Mouse (Mus musculus): ENCODE results near the gene Ssna1. TPM values are rescaled to one million over a fixed set of nuclear protein-coding genes. Genes with fewer than 3 reads are reported as not detected.
"Not testable (repeated sequence)": the region's sequence is repeated elsewhere in the genome, so short reads cannot be mapped to it uniquely, and the experiment has no call there.

Ssna1 gene
- total RNA-seq, 2 experiments from 2014 or later, result 69.1 to 70.1 TPM

DNA sequence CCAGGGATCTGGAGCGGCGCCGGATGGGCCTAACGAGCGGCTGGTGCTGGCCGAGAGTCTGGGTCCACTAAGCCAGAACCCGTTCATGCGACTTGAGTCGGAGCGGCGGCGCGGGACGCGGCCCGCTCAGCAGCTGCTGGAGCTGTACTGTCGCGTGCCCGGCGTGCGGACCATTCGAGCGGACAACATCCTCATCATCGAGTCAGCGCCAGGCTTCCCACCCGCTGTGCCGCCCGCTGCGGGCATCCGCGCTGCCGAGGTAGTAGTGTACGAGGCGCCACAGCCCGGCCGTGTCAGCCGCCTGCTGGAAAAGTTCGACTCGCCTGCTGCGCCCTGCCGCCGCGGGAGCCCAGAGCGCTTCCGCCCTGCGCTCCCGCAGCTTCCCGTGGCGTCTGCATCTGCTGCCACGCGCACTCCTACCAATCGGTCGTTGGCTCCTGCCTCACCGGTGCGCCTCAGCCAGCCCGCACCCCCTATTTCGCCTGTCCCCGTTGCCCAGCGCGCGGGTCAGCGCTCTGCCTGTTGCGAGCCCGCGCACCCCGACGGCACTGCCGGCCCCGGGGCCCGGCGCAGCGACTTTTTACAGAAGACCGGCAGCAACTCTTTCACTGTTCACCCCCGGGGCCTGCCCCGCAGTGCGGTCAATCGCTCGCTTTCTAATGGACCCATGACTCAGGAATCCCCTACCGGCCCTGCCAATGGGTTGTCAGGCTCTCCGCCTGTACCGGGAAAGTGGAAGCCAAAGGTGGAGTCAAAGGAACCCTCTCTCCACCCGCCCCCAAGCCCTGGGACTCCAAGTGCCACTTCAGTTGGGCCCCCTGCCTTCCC is 9.2 kb downstream of the Ssna1 start:
- no peak for DNase-seq (ENCODE audit: low spot score in 2 of 2)

DNA sequence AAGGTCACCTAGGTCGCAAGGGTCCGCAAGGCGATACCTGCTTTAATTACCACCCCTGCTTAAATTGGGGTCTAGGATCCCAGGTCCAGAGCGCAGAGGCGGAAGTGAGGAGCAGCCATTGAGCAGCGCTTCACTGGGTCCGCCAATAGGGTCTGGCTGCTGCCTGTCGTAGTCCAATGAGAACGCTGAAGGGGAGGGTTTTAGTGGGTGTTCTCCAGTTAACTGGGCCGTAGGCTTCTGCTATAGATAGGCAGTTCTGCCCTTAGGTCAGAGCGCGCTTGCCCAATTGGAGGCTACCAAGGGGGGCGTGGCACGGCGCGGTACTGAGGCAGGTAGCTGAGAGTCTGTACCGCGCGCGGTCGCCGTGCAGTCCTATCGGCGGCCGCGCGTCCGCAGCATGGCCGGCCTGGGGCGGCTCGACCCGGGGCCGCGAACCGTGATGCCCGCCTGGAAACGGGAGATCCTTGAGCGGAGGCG is 9.9 kb downstream of the Ssna1 start, which contains the start of gene Tprn:
Gene Tprn (plus strand): TSS at position 328 of the 477 bp plus-strand sequence.
- peak; percentile 86 to 97 for DNase-seq (ENCODE audit: low spot score in 2 of 2)

DNA sequence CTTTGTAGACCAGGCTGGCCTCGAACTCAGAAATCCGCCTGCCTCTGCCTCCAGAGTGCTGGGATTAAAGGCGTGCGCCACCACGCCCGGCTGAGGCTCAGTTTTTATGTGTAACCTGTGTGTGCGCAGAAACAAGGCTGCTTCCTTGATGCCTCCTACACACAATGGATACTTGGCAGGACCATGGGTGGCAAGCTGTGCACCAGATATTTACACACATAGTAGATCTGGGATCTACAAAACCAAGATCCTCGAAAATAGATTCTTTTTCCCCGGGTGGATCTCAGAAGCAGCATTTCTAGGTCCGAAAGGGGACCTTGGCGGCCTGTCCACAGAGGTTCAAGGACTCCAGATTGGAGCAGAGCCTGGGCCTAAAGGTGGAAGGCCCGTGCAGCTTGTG is 10.4 kb downstream of the Ssna1 start:
- peak in 1 of 2 experiments; percentile 53 for DNase-seq (ENCODE audit: low spot score in 2 of 2)

DNA sequence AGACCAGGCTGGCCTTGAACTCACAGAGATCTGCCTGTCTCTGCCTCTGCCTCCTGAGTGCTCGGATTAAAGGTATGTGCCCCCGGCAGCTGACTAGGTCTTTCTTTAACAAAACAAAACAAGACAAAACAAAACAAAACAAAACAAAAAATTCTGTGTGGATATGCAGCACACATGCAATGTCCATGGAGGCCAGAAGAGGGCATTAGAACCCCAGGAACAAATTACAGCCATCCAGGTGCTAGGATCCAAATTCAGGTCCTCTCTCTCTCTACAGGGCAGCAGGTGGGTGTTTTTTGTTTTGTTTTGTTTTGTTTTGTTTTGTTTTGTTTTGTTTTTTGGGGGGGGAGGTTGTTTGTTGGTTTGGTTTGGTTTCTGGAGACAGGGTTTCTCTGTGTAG is 13.4 kb downstream of the Ssna1 start:
- DNase-seq (ENCODE audit: low spot score in 2 of 2), result no peak

DNA sequence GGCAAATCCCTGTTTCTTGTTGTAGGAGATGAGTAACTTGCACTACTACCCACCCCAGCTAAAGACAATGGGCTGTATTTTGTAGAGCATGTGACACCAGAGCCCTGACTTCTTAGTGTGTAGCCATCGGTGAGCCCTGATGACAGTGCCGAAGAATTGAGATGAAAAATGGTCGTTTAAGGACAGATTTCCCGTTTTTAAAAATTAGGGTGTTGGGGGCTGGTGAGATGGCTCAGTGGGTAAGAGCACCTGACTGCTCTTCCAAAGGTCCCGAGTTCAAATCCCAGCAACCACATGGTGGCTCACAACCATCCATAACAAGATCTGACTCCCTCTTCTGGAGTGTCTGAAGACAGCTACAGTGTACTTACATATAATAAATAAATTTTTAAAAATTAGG is 15.0 kb downstream of the Ssna1 start:
- DNase-seq (ENCODE audit: low spot score in 2 of 2), result not testable (repeated sequence)

DNA sequence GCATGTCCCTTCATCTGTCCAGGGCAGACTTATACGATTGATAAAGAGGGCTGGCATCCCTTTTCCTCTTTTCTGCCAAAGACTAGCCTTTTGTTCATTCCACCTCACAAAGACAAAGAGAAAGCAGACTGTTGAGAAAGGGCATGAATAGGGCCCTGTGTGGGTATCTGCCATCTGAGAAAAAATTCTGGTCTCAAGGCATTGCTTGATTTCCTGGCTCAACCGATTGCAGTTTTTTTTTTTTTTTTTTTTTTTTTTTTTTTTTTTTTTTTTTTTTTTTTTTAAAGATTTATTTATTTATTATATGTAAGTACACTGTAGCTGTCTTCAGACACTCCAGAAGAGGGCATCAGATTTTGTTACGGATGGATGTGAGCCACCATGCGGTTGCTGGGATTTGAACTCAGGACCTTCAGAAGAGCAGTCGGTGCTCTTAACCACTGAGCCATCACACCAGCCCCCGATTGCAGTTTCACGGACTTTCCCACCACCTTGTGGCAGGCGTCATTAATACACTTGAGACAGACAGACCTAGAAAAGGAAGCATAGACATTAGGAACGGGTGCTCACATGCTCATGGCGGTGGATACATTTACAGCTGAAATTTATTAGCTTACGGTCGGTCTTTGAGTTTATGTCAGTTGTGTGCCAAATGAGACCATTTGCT is 15.7 kb downstream of the Ssna1 start:
- peak in 1 of 2 experiments; percentile 43 for DNase-seq (ENCODE audit: low spot score in 2 of 2)

DNA sequence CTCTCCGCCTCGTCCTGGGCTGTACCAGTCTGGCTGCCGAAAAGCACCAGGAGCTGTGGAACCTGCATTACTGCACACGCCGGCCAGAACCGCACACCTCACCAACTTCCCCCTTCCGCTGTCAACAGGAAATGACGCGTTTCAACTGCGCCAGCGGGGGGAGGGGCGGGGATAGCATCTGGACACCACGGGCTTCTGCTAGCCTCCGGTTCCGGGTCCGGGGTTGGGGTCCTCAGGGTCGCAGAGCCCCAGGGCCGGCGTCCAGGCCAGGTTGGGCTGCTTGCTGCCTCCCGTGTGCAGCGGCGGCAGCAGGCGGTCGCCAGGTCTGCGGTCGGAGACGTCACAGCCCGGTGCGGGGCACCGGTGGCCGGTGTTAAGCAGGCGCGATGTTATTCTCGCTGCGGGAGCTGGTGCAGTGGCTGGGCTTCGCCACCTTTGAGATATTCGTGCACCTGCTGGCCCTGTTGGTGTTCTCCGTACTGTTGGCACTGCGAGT is 16.9 kb downstream of the Ssna1 start, which contains the start of gene Tmem203:
Gene Tmem203 (plus strand): TSS at position 156 of the 496 bp plus-strand sequence.
- peak; percentile 80 to 87 for DNase-seq (ENCODE audit: low spot score in 2 of 2)

DNA sequence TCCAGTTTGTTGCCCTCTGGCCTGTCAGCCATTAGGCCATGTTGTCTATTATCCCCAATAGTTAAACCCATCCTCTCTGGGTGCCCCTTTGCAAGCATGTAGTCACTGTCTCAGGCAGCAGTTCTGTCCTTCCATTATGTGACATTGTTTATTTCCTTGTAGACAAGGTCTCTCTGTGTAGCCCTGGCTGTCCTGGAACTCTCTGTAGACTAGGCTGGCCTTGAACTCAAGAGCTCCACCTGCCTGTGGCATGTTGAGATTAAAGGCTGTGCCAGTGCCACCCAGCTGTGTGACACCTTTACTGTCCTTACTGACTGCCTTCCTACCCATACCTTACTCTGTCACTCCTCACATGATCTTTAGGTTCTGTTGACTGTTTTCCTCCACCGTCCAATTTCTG is 19.9 kb downstream of the Ssna1 start:
- DNase-seq (ENCODE audit: low spot score in 2 of 2), result no peak

DNA sequence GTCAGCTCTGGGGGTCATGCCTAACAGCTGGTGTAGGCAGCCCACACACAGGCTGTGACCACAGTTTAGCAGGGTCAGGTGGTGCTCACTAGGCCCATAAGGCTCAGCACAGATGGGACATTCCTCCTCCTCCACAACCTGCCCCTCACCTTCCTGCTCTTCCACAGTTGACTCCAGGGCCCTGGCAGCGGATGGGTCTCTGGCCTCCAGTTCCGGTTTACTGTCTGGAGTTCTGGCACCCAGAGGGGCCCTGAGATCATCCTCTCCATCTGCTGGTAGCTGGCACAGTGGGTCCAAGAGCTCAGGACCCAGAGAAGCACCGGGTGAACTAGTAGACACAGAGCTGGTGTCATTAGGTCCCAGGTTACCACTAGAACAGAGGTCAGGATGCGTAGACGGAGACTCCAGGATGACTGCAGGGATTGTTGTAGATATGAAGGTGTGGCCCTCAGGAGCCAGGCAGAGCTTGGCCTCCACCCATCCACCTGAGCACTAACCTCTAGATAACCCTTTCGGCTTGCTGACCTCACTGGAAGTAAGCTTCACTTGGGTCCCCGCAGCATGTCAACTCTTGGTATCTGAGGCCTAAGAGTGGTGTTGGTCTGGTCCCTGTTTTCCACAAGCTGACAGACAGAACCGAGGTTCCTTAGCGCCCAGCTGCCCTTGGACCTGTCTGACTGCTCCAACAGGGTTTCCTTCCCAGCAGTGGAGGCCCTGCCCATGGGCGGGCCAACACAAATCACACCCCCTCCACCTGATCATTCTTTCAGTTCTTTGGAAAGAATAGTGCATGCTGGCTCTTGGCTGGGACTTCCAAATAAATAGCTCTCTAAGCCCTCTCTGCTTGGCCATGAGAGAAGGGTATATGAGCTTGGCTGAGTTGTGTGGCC is 25.8 kb downstream of the Ssna1 start, which contains the start of gene AL732309.1:
Gene AL732309.1 (minus strand): TSS at position 681 of the 890 bp plus-strand sequence.
- no peak for DNase-seq (ENCODE audit: low spot score in 2 of 2)

DNA sequence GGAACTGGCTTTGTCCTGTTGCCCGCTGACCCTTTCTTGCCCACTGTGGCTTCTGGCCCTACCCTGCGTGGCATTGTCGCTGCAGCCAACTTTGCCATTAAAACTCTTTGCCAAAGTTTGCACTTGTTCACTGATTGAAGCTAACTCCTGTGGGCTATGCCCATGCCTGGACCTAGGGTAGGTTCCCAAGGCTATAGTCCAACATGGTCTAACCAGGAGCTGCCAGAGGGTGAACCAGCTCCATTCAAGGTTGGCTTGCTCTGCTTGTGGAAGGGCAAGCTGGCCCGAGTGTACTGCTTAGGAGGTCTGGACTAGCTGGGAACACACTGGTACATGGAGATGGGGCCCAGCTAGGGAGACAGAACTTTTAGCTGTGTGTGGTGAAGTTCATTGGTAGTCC is 28.1 kb downstream of the Ssna1 start:
- DNase-seq (ENCODE audit: low spot score in 2 of 2), result no peak

DNA sequence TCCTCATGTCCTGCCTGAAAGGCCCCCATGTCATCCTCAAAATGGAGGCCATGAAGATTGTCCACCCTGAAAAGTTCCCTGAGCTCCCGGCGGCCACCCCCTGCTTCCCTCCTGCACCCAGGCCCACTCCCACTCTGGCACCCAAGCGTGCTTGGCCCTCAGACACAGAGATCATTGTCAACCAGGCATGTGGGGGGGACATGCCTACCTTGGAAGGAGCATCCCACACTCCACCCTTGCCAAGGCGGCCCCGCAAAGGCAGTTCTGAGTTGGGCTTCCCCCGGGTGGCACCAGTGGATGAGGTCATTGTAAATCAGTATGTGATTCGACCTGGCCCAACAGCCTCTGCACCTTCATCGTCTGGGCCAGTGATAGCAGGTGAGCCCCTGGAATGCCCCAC is 28.9 kb downstream of the Ssna1 start:
- DNase-seq (ENCODE audit: low spot score in 2 of 2), result no peak

DNA sequence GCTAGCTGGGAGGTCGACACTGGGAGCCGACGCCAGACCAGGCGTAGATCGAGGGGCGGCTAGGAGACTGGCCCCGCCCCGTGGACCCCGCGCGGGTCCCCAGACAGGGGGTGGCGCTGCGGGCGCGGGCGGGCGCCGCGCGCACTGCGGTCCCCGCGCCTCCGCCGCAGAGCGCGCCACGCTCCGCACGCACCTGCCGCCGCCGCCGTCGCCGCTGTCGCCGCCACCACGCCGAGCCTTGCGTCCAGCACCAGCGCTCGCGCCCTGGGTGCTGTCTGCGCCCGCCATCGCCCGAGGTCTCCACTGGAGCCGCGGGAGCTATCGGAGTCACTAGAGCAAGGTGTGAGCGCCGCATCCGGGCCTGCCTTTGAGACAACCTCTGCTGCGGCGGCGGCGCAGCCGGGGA is 30.1 kb downstream of the Ssna1 start, which contains the start of the genes Rnf208 and Cysrt1:
Gene Rnf208 (plus strand): TSS at position 155 of the 406 bp plus-strand sequence.
Gene Cysrt1 (minus strand): TSS at position 352 of the 406 bp plus-strand sequence.
- DNase-seq (ENCODE audit: low spot score in 2 of 2), result no peak

DNA sequence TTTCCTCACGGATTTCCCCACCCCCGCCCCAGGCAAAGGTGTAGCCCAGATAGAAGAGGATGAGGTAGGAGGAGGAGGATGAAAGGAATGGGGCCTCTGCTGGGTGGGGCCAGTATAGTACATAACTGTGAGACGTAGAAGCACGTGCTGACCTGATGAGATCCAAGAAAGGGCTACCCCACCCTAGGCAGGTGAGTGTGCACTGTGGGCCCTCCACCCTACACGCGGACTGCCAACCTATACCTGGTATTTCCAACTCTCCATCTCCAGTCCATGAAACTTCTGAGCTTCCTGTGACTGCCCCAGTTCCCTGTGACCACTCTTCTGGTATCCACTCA is 30.8 kb downstream of the Ssna1 start:
- no peak for DNase-seq (ENCODE audit: low spot score in 2 of 2)

DNA sequence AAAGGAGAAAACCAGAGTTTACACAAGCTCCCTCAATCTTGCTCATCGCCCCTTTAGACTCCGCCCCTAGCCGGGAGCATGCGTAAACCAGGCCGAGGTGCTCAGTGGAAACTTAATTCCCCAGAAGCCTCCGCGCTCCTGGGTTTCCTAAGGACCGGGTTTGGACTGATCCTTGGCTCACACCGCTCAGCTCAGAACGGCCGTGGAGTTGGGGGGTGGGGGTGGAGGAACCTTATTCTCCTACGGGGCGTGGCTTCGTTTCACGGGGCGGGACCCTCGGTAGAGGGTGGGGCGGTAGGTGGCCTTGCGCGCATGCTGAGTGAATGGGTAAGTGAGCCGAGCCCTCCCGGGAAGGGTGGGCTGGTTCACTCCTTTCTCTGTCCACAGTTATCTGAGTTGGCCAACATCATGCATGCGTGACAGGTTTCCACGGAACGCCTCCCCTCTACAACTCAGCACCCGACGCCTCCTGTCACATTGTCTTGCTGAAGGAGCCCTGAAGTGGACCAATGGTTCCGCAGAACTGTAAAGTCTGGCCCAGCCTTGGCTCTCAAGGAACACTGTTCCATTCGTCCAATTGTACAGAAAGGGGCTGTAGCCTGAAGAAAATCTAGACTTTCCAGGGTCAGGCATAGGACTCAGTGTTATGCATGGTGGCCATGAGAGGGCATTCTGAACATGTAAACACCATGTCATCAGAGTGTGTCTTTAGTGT is 31.4 kb downstream of the Ssna1 start:
- peak; percentile 63 to 75 for DNase-seq (ENCODE audit: low spot score in 2 of 2)

DNA sequence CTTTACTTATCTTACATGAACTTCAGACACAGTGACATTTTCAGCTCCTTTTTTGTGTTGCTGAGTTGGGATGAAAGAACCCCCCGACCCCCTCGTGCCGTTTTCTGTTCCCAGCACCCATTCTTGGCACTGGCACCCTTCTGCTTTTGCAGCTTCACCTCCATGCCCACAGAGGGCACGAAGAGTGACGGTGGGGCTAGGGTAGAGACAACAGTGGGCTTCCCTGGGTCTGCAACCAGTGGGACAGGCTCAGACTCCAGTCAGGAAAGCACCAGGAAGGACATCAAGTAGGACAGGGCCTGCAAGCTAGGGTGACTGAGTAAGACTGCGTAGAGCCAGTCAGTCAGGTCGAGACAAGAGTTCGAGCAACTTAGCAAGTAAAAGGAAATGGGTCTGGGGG is 31.9 kb downstream of the Ssna1 start:
- no peak for DNase-seq (ENCODE audit: low spot score in 2 of 2)

DNA sequence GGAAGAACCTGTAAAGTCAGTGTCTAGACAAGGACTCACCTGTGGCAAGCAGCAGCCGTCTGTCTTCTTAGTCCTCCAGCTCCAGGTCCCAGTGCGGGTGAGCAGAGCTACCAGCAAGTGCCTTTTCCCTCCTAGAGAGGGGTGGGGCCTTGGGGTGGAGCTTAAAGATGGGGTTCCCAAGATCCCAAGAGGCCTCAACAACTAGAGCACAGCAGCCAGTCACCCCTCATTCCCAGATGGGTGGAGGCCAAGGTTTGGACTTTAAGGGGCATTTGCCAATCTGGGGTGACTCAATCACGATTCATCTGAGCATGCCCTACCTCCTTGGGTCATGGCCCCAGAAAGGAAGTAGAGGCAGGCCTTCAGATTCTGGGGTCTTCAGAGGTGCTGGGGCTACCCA is 32.5 kb downstream of the Ssna1 start:
- DNase-seq (ENCODE audit: low spot score in 2 of 2), result no peak

DNA sequence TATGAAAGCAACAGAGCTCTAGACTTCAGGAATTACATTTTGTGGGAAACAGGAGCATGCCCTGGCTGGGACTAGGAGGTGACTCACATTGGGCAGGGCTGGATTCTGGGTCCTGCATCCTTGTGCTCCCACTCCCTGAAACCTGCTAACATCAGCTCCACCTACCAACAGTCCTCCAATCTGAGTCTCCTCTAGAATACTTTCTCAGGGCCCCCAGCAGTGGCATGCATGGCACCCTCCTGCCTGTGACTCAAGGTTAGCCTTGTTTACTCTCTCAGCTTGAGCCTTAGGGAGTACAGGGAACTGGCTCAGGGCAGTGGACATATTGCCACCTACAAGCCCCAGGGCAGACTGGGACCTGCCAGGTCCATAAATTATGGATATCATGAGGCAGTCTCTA is 34.1 kb downstream of the Ssna1 start:
- no peak for DNase-seq (ENCODE audit: low spot score in 2 of 2)

DNA sequence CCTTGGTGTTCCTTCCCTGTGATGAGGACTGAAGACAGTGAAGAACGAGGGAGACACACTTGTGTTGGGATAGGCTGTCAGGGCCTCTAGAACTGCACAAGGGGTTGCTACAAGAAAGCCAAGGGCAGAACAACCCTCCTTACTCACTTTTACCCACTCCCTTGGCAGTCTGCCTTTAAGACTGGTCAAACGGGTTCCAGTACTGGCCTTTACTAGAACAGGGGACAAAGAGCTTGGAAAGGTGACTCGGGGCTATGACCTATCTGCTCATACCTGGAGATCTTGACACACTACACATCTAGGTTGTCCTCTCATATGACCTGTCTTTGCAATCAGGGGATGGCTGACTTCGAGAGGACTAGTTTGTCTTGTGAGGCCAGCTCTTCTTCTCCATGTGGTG is 34.7 kb downstream of the Ssna1 start:
- no peak for DNase-seq (ENCODE audit: low spot score in 2 of 2)

DNA sequence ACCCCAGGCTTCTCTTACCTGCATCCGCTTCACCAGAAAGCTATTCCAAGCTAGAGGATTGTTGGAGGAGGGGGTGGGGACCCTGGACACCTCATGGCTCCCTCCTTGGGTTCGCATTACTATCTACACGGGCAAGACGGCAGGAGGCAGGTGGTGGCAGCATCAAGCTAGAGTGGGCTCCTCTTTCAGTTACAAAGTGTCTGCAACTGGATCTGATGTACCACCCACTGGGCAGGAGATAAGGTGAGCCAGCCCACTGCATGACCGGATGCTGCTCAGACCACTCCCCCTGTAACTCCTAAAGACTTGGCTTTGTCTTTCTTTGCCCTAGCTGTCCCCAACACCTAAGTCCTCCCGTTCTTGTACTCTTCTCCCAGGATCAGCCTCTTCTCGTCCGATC is 35.6 kb downstream of the Ssna1 start, which contains the start of gene Rnf224:
Gene Rnf224 (minus strand): TSS at position 174 of the 400 bp plus-strand sequence.
- DNase-seq (ENCODE audit: low spot score in 2 of 2), result no peak

DNA sequence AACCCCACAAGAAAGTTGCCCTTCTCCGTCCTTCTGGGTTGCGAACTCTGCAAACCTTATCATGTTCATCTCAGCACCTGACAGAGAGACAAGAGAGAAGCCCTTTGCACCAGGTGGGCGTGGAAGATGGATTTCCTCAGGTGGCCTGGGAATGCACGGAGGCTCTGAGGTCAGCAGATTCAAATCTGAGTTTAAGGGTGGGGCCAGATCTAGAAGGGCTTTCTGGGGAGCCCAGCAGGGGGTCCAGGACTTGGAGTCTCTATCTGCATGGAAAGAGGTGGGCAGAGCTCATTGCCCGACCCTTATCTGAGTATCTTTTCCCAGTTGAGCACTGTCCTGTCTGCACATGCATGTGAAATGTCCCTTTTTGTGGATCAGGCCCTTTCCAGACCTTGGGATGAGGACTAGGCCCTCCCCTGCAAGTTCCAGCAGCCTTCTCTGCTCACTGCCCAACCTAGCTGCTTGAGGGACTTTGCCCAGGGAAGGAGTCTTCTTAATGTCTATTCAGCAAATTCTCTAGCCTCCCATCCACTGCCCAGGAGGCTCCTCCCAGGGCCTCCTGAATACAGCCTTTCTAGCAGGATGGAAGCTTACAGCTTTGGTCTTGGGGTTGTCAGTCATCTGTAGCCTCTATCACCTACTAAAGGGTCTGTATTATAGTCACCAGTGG is 37.6 kb downstream of the Ssna1 start:
- DNase-seq (ENCODE audit: low spot score in 2 of 2), result no peak
